Mouse (Mus musculus) 3134 (cell line): Measurements from ENCODE around the gene Dgkh.

ENCODE experiments used
- DNase-seq: peaks from one replicate; pipeline ENCODE4 v3.0.0-alpha.2; 2011; ENCODE audit warnings: low spot score; ENCODE audit not compliant: insufficient read length; ENCODE audit errors: extremely low read depth

The Dgkh gene

GRCm38 (mm10) chr14:78684171-78684570 is 48.4 kb downstream of the Dgkh start:
- DNase-seq: no peak

DNA sequence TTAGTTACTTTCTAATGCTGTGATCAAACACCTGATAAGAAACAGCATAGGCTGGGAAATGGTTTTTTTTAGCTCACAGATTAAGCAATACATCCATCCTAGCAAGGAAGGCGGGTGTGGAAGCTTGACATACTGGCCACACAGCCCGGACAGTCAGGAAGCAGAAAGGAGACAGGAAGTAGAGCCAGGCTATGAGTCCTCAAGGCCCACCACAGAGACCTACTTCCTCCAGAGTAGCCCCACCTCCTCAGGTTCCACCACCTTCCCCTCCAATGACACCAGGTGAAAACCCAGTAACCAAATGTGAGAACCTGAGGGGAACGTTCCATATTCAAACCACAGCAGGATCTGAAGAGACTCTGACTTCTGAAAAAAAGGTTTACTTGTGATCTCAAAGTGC is 53.6 kb downstream of the Dgkh start:
- DNase-seq: no peak

DNA sequence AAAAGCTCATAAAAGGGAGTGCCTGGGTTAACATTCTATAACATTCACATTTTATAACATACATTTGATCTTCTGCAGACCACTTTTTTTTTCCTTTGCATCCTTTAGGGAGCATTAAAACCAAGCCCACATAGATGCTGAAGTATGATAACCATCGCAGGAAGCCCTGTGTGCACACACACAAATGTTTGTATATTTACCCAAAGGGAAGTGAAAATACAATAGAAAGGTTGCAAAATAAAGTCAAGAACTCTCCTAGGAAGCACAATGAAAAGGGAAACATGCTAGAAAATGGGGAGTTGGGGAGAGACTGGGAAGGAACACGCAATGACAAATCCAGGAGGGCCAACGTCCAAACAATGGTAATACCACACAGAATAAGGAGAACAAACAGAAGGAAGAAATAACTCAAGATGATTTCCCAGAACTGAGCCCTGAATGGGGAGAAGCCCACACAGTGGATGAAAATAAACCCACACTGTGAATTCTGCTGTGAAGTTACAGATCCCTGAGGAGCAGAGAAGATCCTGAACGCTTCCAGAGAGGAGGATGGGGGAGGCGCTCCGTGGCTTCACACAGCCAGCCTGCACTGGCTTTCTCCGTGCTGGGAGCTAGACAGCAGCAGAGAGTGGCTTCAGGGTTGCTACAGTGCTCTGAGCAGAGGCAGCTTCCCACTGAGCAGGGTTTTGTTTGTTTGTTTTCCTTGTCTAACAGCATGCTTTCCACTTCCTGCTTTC is 54.6 kb downstream of the Dgkh start:
- no peak for DNase-seq

DNA sequence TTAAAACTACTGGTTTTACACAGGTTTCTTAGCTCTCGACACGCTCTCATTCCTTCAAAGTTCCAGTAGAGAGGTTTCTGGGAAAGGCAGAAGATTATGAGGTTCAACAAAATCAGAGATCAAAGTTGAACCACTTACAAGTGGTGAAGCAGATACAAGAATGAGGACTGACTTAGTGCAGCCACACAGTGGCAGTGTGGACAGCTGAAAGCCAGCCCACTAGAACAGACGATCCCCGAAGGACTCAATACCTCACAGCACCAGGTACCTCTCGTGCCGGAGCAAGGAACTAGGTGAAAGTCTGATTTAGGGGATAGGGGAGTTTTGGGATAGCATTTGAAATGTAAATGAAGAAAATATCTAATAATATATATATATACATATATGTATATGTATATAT is 56.1 kb downstream of the Dgkh start:
- DNase-seq: no peak

- peak; percentile 19 for DNase-seq
Observed at GRCm38 (mm10) chr14:78674606-78675005, 58.0 kb downstream of the Dgkh start.

DNA sequence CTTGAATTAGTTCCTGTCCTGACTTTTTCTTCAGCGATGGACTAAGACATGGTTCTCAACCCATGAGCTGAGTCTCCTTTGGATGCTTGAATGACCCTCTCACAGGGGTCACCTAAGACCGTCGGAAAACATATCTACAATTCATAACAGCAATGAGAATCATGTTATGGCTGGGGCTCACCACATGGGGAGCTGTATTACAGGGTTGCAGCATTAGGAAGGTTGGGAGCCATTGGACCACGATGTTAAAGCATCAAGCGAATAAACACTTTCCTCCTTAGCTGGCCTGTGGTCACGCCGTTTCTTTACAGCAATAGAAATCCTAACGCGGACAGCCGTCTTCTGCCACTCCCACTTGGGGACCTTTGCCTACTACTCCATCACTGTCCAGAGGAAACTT is 62.6 kb downstream of the Dgkh start:
- no peak for DNase-seq

DNA sequence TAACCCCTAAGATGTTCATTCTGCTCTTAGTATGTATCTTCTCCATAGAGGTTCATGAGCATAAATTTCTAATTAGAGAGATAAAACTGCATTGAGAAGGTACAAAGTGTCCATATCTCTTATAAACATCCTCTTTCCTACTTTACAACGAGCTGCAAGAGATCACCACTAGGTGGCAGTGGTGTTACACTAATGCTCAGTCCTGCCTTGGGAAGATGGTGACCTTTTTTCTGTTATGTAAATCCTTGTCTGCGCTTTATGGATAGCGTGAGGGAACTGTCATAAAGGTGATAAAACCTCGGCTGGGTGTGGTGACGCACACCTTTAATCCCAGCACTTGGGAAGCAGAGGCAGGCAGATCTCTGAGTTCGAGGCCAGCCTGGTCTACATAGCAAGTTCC is 64.3 kb downstream of the Dgkh start:
- peak; percentile 24 for DNase-seq

DNA sequence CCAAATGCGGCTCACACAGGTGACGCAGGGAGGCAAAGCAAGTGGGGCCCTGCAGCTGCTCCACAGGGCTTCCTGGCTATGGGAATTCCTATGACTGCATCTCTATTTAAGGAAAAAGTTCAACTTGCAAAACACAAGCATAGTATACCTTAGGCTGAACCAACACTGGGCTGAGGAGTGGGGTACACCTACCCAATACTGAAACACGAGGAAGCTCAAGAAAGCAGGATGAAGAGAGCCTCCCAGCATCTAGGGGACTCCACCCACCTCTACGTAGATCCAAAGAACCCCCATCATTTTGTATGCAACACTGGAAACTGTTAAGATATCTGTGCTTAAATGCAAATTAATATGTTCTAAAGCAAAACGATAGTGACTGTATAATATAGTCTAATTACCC is 64.8 kb downstream of the Dgkh start:
- DNase-seq: no peak

DNA sequence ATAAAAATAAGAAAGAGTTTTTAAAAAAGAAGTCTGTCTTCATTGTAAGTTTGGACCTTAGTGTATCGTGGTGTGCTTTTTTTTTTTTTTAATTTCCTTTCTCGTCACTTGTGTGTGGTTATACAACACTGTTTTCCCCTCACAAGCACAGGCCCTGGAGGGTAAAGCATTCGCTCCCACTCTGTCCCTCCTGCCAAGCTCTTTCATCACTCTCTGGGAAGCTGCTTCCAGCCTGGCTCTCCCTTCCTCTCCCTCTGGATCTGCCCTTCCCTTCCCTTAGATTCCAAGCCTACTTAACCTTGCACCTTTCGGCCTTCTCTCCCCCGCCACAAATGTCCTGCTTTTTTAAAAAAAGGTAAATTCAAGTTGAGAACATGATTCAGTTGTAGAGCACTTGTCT is 69.9 kb downstream of the Dgkh start:
- DNase-seq: no peak

DNA sequence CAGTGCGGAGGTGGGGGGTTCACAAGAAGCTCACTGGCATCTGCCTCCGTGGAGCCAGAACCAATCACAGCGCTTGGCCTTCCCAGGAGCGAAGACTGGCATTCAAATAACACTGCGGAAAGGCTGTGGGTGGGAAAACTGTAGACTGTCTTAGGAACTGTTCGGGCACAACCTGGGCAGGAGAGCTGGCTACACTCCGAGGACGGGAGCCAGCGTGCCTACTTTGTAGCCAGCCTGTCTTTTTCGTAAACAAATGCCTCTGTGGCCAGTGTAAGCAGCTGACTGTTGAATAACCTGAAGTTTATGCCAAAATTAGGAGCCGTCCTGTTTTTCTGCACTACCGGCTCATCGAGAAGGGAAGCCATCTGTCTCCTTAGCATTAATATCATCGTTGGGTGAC is 71.1 kb downstream of the Dgkh start:
- no peak for DNase-seq

DNA sequence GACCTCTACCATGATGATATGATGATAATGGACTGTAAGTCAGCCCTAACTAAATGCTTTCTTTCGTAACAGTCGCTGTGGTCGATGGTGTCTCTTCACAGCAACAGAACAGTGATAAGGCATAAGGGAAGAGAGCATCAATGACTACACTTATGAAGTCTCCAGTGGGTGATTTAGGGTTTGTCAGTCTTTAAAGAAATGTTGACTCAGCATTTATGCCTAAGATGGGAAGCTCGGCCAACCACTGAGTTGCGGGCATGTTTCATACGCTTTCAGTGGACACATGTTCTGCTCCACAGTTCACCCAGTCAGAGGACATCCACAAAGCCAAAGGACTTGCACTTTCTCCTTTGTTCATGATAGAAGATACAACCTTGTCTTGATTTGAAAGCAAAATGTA is 73.9 kb downstream of the Dgkh start:
- DNase-seq: no peak

GRCm38 (mm10) chr14:78656832-78657626 is 75.5 kb downstream of the Dgkh start:
- no peak for DNase-seq

DNA sequence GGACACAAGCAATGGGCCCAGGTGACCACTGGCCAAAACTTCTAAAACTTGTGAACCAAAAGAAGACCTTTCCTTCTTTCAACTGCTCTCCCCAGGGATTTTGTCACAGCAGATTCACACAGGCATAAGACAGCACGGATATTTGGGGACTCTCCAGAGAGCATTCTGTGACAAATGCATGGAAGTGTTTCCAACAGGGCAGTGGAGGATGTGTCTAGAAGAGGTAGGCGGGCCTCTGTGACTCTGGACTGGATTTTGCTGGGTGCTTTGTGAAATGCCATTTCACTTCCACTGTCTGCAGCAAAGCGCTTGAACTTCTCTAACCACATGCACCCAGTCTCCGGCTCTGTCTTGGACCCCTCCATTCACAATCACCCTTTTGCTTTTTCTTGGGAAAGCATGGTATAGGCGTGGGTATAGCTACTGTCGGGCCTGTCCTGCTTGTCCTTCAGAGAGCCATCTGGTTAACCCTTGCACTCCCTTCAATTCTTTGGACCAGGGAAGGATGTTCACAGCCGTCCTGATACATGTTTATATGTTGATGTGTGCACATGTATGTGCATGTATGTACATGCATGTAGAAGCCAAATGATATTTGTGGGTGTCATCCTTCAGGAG is 77.5 kb downstream of the Dgkh start:
- no peak for DNase-seq

DNA sequence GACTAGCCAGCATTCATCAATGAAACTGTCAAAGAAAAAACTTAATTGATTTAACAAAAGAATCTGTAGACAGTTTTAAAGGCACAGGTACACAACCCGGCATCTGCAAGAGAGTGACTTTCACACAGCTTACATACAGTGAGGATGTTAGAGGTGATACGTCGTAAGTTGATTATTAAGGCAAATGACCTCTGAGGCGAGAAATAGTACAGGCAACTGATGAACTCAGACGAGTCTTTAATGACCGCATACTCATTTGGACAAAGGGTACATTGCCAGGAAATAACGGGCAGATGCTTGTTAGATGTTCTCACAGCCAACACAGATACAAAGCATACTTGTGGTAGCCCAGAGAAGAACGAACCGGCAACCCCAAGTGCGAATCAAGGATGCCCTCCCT is 78.4 kb downstream of the Dgkh start:
- DNase-seq: no peak

DNA sequence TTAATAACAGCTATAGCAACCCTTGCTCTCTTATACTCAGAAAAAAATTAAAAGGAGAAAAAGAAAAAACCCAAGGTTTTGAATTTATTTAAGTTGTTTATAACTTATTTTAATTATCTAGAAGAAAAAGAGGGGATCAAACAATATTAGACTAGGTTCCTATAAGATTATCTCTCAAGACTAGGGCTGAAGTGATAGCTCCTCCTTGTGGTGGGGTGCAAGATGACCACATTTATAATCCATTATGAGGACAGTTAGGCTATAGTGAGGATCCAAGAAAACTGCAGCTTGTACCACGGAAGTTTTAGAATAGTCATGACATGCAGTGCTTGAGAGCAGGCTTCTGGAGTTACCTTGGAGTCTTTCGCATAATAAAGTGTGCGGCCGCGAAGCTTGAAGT is 79.2 kb downstream of the Dgkh start:
- no peak for DNase-seq

DNA sequence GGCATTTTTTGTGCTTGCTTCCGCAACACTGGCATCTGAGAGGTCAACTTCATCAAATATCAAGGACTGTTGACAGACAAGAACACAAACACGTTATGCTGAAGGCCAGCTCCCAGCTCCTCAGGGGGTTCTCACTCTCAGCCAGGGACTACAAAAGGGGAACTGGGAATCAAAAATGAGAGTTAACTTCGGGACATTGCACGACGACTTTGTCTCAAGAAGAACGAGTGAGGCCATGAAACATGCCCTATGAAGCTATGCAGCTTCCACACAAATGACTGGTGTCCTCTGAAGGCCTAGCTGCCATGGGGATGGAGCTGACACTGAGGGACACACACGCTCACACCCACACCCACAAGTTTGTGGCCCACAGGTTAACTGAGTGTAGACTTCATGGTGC is 80.9 kb downstream of the Dgkh start:
- no peak for DNase-seq

- no peak for DNase-seq
Observed at GRCm38 (mm10) chr14:78650379-78651095, 82.0 kb downstream of the Dgkh start.

DNA sequence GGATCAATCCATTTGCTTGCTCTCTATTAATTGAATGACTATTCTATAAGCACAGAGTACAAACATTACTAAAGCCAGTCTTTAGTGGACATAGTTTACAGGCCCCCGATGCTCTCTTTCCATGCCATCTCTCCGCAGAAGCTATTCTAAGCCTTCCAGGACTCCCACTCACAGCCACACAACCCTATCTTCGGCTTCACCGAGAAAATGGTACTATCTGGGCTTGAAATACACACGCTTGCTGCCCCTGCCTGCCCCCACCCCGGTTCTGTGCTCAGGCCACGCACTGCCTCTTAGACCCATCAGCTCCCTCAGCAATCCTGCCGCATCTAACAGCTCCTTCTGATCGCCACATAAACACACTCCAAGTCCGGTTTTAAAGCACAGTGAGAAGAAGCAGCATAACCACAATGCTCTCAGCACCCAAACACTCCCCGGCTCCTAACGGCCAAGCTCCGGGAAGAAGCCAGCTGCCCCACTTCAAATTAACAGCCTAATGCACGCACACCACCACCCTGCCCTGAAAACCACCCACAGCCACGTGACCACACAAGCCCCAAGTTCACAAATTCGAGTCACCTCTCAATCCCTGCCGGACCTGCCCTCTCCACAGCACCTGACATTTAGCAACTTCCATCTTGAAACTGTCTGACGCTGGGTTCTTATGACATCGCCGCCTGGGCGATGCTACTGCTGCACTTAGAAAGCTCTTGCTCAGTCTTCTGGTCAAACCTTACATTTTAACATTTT is 82.9 kb downstream of the Dgkh start:
- DNase-seq: no peak

- DNase-seq: no peak
Observed at GRCm38 (mm10) chr14:78645622-78646021, 87.0 kb downstream of the Dgkh start.

- DNase-seq: no peak
Observed at GRCm38 (mm10) chr14:78641314-78641713, 91.3 kb downstream of the Dgkh start.

- DNase-seq: no peak
Observed at GRCm38 (mm10) chr14:78639691-78640090, 92.9 kb downstream of the Dgkh start.
